In genomic region chr4:63754467-63755020, GRCm38 (mm10) we compare ENCODE assay signal across 1 mouse cellular context.
TF ChIP-seq lines count a peak whose summit lies in the region.

No protein-coding gene starts in this region.

TF ChIP-seq in CH12.LX, 34 proteins besides CTCF, POLR2A, EP300 and RAD21 (continued from another document):
- TF ChIP-seq GABPA (IDR thresholded peaks at IDR 0.05; ENCODE audit: insufficient replicate concordance, low read depth, low read length) (no peak), E2F4 (IDR thresholded peaks at IDR 0.05; ENCODE audit: insufficient replicate concordance, low read depth, low read length) (no peak), HCFC1 (IDR thresholded peaks at IDR 0.05; ENCODE audit: low read depth, low read length) (no peak)
